Mouse (Mus musculus) layer of hippocampus, postnatal 25 days (tissue): ENCODE measurements at regions not wholly inside any gene's neighbourhood (a gene's known extent, or its start where the extent isn't known, plus 50 kb on each side); places are given as distances from the start of the nearest gene placed in this dataset.

Experiments
- DNase-seq, 2 experiments: peaks; one replicate each; pipeline ENCODE4 v3.0.0; 2022; ENCODE audit warnings: mixed read lengths in 2 of 2, low spot score in 1 of 2; ENCODE audit errors: extremely low spot score in 1 of 2

GRCm38 (mm10) chr1:166807163-166807945 lies 125.7 kb upstream of the Fmo9 start:
- DNase-seq, result no peak

- no peak for DNase-seq
Measured at GRCm38 (mm10) chr1:166811341-166812071, 129.9 kb upstream of the Fmo9 start.

GRCm38 (mm10) chr1:166812072-166812461 lies 130.4 kb upstream of the Fmo9 start:
- DNase-seq, result no peak

- DNase-seq, result no peak
Measured at GRCm38 (mm10) chr1:166812920-166813439, 131.3 kb upstream of the Fmo9 start.

- DNase-seq, result no peak
Measured at GRCm38 (mm10) chr1:166817927-166818326, 136.3 kb upstream of the Fmo9 start.

GRCm38 (mm10) chr1:166818682-166819081 lies 137.0 kb upstream of the Fmo9 start:
- no peak for DNase-seq

- DNase-seq, result no peak
Measured at GRCm38 (mm10) chr1:166819420-166819819, 137.8 kb upstream of the Fmo9 start.

GRCm38 (mm10) chr1:166820050-166820449 lies 138.4 kb upstream of the Fmo9 start:
- DNase-seq, result no peak

GRCm38 (mm10) chr1:166821146-166821545 lies 139.5 kb upstream of the Fmo9 start:
- DNase-seq, result no peak

GRCm38 (mm10) chr1:166837299-166837698 lies 155.7 kb upstream of the Fmo9 start:
- DNase-seq, result no peak

GRCm38 (mm10) chr1:166839833-166840232 lies 158.2 kb upstream of the Fmo9 start:
- no peak for DNase-seq

GRCm38 (mm10) chr1:166843397-166843877 lies 157.8 kb upstream of the Fam78b start:
- no peak for DNase-seq

- DNase-seq, result no peak
Measured at GRCm38 (mm10) chr1:166846566-166846965, 154.7 kb upstream of the Fam78b start.

- no peak for DNase-seq
Measured at GRCm38 (mm10) chr1:166847233-166847632, 154.0 kb upstream of the Fam78b start.

GRCm38 (mm10) chr1:166848015-166848535 lies 153.1 kb upstream of the Fam78b start:
- DNase-seq, result no peak

GRCm38 (mm10) chr1:166855988-166856387 lies 145.2 kb upstream of the Fam78b start:
- no peak for DNase-seq

GRCm38 (mm10) chr1:166866256-166866655 lies 135.0 kb upstream of the Fam78b start:
- no peak for DNase-seq

- no peak for DNase-seq
Measured at GRCm38 (mm10) chr1:166871258-166871657, 130.0 kb upstream of the Fam78b start.

GRCm38 (mm10) chr1:166876452-166876851 lies 124.8 kb upstream of the Fam78b start:
- no peak for DNase-seq

- DNase-seq, result no peak
Measured at GRCm38 (mm10) chr1:166883215-166883614, 118.0 kb upstream of the Fam78b start.

- no peak for DNase-seq
Measured at GRCm38 (mm10) chr1:166895945-166896344, 105.3 kb upstream of the Fam78b start.
